Mouse (Mus musculus): ENCODE measurements around the gene Rnf2. TPM values are rescaled to one million over a fixed set of nuclear protein-coding genes. Genes with fewer than 3 reads are reported as not detected.

The Rnf2 gene
- total and polyA plus RNA-seq, 3 experiments, result 53.4 to 134 (median 53.7) TPM

- peaks cover 5 to 6% of the 10 kb centered on the region in 2 experiments; a peak in 2 of 4 replicates for H3K4me1 ChIP-seq (ENCODE audit: control insufficient read depth in 1 of 2, insufficient read depth in 2 of 2)
- no peaks in the 10 kb centered on the region for H3K27me3 ChIP-seq (replicated peaks)
- in situ Hi-C loops (cut with MboI; ENCODE audit: low pct_ligation_motif_present, low pct_unique_long_range_greater_than_20kb, low sequenced_read_pairs) (loop anchor here (10.0 kb wide), 1 partner anchor 45 kb away; the partner anchor contains the start of gene Rnf2), dilution Hi-C loops (cut with MboI; ENCODE audit: extremely low pct_ligation_motif_present, extremely low pct_unique_long_range_greater_than_20kb, low sequenced_read_pairs) (no loop called here)
- no peaks in the 10 kb centered on the region for H3K36me3 ChIP-seq (replicated peaks in 1 of 2; ENCODE audit: control insufficient read depth in 1 of 2, insufficient read depth in 1 of 2, low read length in 1 of 2)
- no peak overlapping the region for H3K27ac ChIP-seq (ENCODE audit: insufficient read depth, low read depth)
- no peak overlapping the region for H3K4me3 ChIP-seq (replicated peaks in 1 of 3; ENCODE audit: low read depth in 2 of 3, low read length in 2 of 3, poor library complexity in 1 of 3)
- TF ChIP-seq CHD2 (IDR thresholded peaks at IDR 0.05; ENCODE audit: low read length), result no peak
- no peak for TF ChIP-seq PAX5 (IDR thresholded peaks at IDR 0.05; ENCODE audit: low read length)
- no peak for TF ChIP-seq CTCF (conservative IDR thresholded peaks at IDR 0.05 in 1 of 2, IDR thresholded peaks at IDR 0.05 in 1 of 2; ENCODE audit: low read depth in 2 of 2, low read length in 2 of 2)
- no peak for TF ChIP-seq RAD21 (IDR thresholded peaks at IDR 0.05; ENCODE audit: low read depth, low read length)
- no peak for TF ChIP-seq GABPA (IDR thresholded peaks at IDR 0.05; ENCODE audit: insufficient replicate concordance, low read depth, low read length)
- TF ChIP-seq NELFE (IDR thresholded peaks at IDR 0.05; ENCODE audit: low read depth, low read length), result no peak
- no peak for TF ChIP-seq HCFC1 (IDR thresholded peaks at IDR 0.05; ENCODE audit: low read depth, low read length)
- TF ChIP-seq ZKSCAN1 (IDR thresholded peaks at IDR 0.05; ENCODE audit: borderline replicate concordance, low read depth, low read length), result no peak
- TF ChIP-seq POLR2AphosphoS2 (IDR thresholded peaks at IDR 0.05; ENCODE audit: low read depth, low read length), result no peak
- TF ChIP-seq MAZ (IDR thresholded peaks at IDR 0.05; ENCODE audit: low read depth, low read length), result no peak
- no peak for TF ChIP-seq ELF1 (IDR thresholded peaks at IDR 0.05; ENCODE audit: low read depth, low read length)
- TF ChIP-seq TBP (conservative IDR thresholded peaks at IDR 0.05; ENCODE audit: low read depth, low read length), result no peak
- TF ChIP-seq TCF12 (IDR thresholded peaks at IDR 0.05; ENCODE audit: low read depth, low read length), result no peak
- no peak for TF ChIP-seq JUN (IDR thresholded peaks at IDR 0.05; ENCODE audit: insufficient read depth, low read depth, low read length)
- no peaks in the 10 kb centered on the region for H3K79me2 ChIP-seq (replicated peaks; ENCODE audit: control insufficient read depth, extremely low read depth, insufficient read depth, poor library complexity, severe bottlenecking)
- no peaks in the 10 kb centered on the region for H3K9me3 ChIP-seq (replicated peaks; ENCODE audit: low read length)
- H3K4me2 ChIP-seq (ENCODE audit: insufficient read depth, low read depth, poor library complexity, severe bottlenecking), result no peak overlapping the region
- no peak for DNase-seq (ENCODE audit: extremely low read depth)
- no peak overlapping the region for H3K9ac ChIP-seq (ENCODE audit: insufficient read depth, low read depth)
Measured at GRCm38 (mm10) chr1:151549794-151550193, 49.0 kb upstream of the Rnf2 start.

GRCm38 (mm10) chr1:151548896-151549610 lies 48.3 kb upstream of the Rnf2 start:
- Histone ChIP-seq H3K4me3 (replicated peaks in 1 of 3; ENCODE audit: low read depth in 2 of 3, low read length in 2 of 3, poor library complexity in 1 of 3) (no peak overlapping the region), H3K4me2 (ENCODE audit: insufficient read depth, low read depth, poor library complexity, severe bottlenecking) (no peak overlapping the region), H3K79me2 (replicated peaks; ENCODE audit: control insufficient read depth, extremely low read depth, insufficient read depth, poor library complexity, severe bottlenecking) (no peaks in the 10 kb centered on the region), H3K36me3 (replicated peaks in 1 of 2; ENCODE audit: control insufficient read depth in 1 of 2, insufficient read depth in 1 of 2, low read length in 1 of 2) (no peaks in the 10 kb centered on the region), H3K4me1 (ENCODE audit: control insufficient read depth in 1 of 2, insufficient read depth in 2 of 2) (peaks cover 5 to 6% of the 10 kb centered on the region in 2 experiments; a peak in 2 of 4 replicates), H3K27me3 (replicated peaks) (no peaks in the 10 kb centered on the region), H3K9ac (ENCODE audit: insufficient read depth, low read depth) (no peak overlapping the region), H3K9me3 (replicated peaks; ENCODE audit: low read length) (no peaks in the 10 kb centered on the region), H3K27ac (ENCODE audit: insufficient read depth, low read depth) (no peak overlapping the region)
- TF ChIP-seq RAD21 (IDR thresholded peaks at IDR 0.05; ENCODE audit: low read depth, low read length), result no peak
- TF ChIP-seq TCF12 (IDR thresholded peaks at IDR 0.05; ENCODE audit: low read depth, low read length), result no peak
- no peak for TF ChIP-seq POLR2A (IDR thresholded peaks at IDR 0.05; ENCODE audit: low read depth, low read length)
- TF ChIP-seq IRF4 (IDR thresholded peaks at IDR 0.05; ENCODE audit: low read depth, low read length), result no peak
- no peak for TF ChIP-seq BHLHE40 (IDR thresholded peaks at IDR 0.05; ENCODE audit: low read depth, low read length)
- TF ChIP-seq HCFC1 (IDR thresholded peaks at IDR 0.05; ENCODE audit: low read depth, low read length), result no peak
- TF ChIP-seq JUN (IDR thresholded peaks at IDR 0.05; ENCODE audit: insufficient read depth, low read depth, low read length), result no peak
- TF ChIP-seq E2F4 (IDR thresholded peaks at IDR 0.05; ENCODE audit: insufficient replicate concordance, low read depth, low read length), result no peak
- TF ChIP-seq SMC3 (IDR thresholded peaks at IDR 0.05; ENCODE audit: low read depth, low read length), result no peak
- no peak for TF ChIP-seq MYC (IDR thresholded peaks at IDR 0.05; ENCODE audit: low read depth, low read length)
- no peak for TF ChIP-seq UBTF (IDR thresholded peaks at IDR 0.05; ENCODE audit: low read depth, low read length)
- TF ChIP-seq MEF2A (IDR thresholded peaks at IDR 0.05; ENCODE audit: borderline replicate concordance, low read depth, low read length), result no peak
- no peak for TF ChIP-seq MAFK (IDR thresholded peaks at IDR 0.05; ENCODE audit: insufficient replicate concordance, low read length)
- TF ChIP-seq CHD2 (IDR thresholded peaks at IDR 0.05; ENCODE audit: low read length), result no peak
- no peak for TF ChIP-seq TBP (conservative IDR thresholded peaks at IDR 0.05; ENCODE audit: low read depth, low read length)
- TF ChIP-seq ELF1 (IDR thresholded peaks at IDR 0.05; ENCODE audit: low read depth, low read length), result no peak
- dilution Hi-C loops (cut with MboI; ENCODE audit: extremely low pct_ligation_motif_present, extremely low pct_unique_long_range_greater_than_20kb, low sequenced_read_pairs), result no loop called here
- no peak for DNase-seq (ENCODE audit: extremely low read depth)
- in situ Hi-C loops (cut with MboI; ENCODE audit: low pct_ligation_motif_present, low pct_unique_long_range_greater_than_20kb, low sequenced_read_pairs), result no loop called here

Data from CH12.LX (cell line).